Mouse (Mus musculus) hindbrain, embryonic 16.5 days (tissue): ENCODE measurements around the gene Macrod1. TPM values are rescaled to one million over a fixed set of nuclear protein-coding genes. Genes with fewer than 3 reads are reported as not detected.

ENCODE experiments used
- ATAC-seq: fragments of 200-750 bp; cut with Nextera tagmentation; 2 replicates; pipeline ENCODE4 v1.8.0; 2017; ENCODE audit warnings: moderate TSS enrichment, moderate library complexity
- H3K27ac ChIP-seq: fragments of 300-500 bp; sonication (generic); 2 replicates; pipeline ENCODE4 v1.5.1; 2014; ENCODE audit warnings: low read depth, mild to moderate bottlenecking, control low read depth, low read length, moderate library complexity
- H3K27me3 ChIP-seq: fragments of 300-500 bp; sonication (generic); replicated peaks from 2 replicates; pipeline ENCODE4 v1.6.1; 2014; ENCODE audit warnings: low read length; ENCODE audit not compliant: control insufficient read depth, insufficient read depth
- H3K36me3 ChIP-seq: fragments of 300-500 bp; sonication (generic); 2 replicates; pipeline ENCODE4 v1.6.1; 2014; ENCODE audit warnings: mild to moderate bottlenecking, low read length, moderate library complexity, mixed read lengths; ENCODE audit not compliant: control insufficient read depth, insufficient read depth
- H3K4me1 ChIP-seq: fragments of 300-500 bp; sonication (generic); 2 replicates; pipeline ENCODE4 v1.6.1; 2014; ENCODE audit warnings: low read depth, low read length; ENCODE audit not compliant: control insufficient read depth, insufficient read depth
- H3K4me2 ChIP-seq: fragments of 300-500 bp; sonication (generic); 2 replicates; pipeline ENCODE4 v1.6.1; 2014; ENCODE audit warnings: mild to moderate bottlenecking, low read length, control low read depth, moderate library complexity
- H3K4me3 ChIP-seq: fragments of 300-500 bp; sonication (generic); 2 replicates; pipeline ENCODE4 v1.5.1; 2014; ENCODE audit warnings: mild to moderate bottlenecking, low read length, control low read depth, moderate library complexity
- H3K9ac ChIP-seq: fragments of 300-500 bp; sonication (generic); 2 replicates; pipeline ENCODE4 v1.6.1; 2014; ENCODE audit warnings: low read depth, mild to moderate bottlenecking, control low read depth, low read length, moderate library complexity
- H3K9me3 ChIP-seq: fragments of 300-500 bp; sonication (generic); 2 replicates; pipeline ENCODE4 v1.6.1; 2014; ENCODE audit warnings: mild to moderate bottlenecking, low read length, moderate library complexity; ENCODE audit not compliant: control insufficient read depth
- WGBS: fragments of 180-500 bp; shearing (Covaris S2); extraction: QIAGEN DNeasy Blood & Tissue Kit; methylation state at CpG from one replicate; pipeline ENCODE4 v1.1.7; 2014; 5-methylcytosine and 5-hydroxymethylcytosine counted together
- polyA plus RNA-seq: library from polyadenylated mRNA; unstranded; fragments of >200 nt; fragmentation: Nextera tagmentation; extraction: Ambion mirVana; gene quantifications from 2 replicates; pipeline ENCODE4 v1.2.1, GENCODE M21; 2015

The Macrod1 gene
- polyA plus RNA-seq, 1 experiment from 2014 or later, result 6.3 TPM

GRCm38 (mm10) chr19:7139321-7139720 lies 82.7 kb downstream of the Macrod1 start:
- 69% methylated on average over 4 of the region's 4 CpGs for WGBS
- Histone ChIP-seq H3K36me3 (no peaks in the 10 kb centered on the region), H3K4me3 (no peak overlapping the region), H3K27me3 (no peaks in the 10 kb centered on the region; the same call in 1 of the 2 replicates), H3K4me1 (peaks cover 68% of the 10 kb centered on the region), H3K9me3 (no peaks in the 10 kb centered on the region), H3K27ac (no peak overlapping the region), H3K4me2 (no peak overlapping the region), H3K9ac (no peak overlapping the region)
- no peak for ATAC-seq

GRCm38 (mm10) chr19:7140373-7140772 lies 83.8 kb downstream of the Macrod1 start:
- peaks cover 58% of the 10 kb centered on the region for H3K4me1 ChIP-seq
- 29% methylated on average over 6 of the region's 6 CpGs for WGBS
- H3K36me3 ChIP-seq, result no peaks in the 10 kb centered on the region
- H3K4me2 ChIP-seq, result no peak overlapping the region
- no peak overlapping the region for H3K4me3 ChIP-seq
- H3K9me3 ChIP-seq, result no peaks in the 10 kb centered on the region
- peak overlapping the region; percentile 8; the same call in 1 of the 2 replicates for H3K9ac ChIP-seq
- ATAC-seq, result peak; percentile 16; the same call in 1 of the 2 replicates
- H3K27ac ChIP-seq, result peak overlapping the region; percentile 24
- no peaks in the 10 kb centered on the region; the same call in 1 of the 2 replicates for H3K27me3 ChIP-seq

- peak overlapping the region; percentile 32 for H3K9ac ChIP-seq
- no peaks in the 10 kb centered on the region for H3K36me3 ChIP-seq
- no peaks in the 10 kb centered on the region; the same call in none of the 2 replicates for H3K27me3 ChIP-seq
- ATAC-seq, result no peak
- no peak overlapping the region for H3K4me2 ChIP-seq
- H3K4me3 ChIP-seq, result no peak overlapping the region
- no peaks in the 10 kb centered on the region for H3K9me3 ChIP-seq
- peaks cover 52% of the 10 kb centered on the region for H3K4me1 ChIP-seq
- 27% methylated on average over 12 of the region's 12 CpGs for WGBS
- peak overlapping the region; percentile 24; the same call in 1 of the 2 replicates for H3K27ac ChIP-seq
These were observed 84.3 kb downstream of the Macrod1 start for GRCm38 (mm10) chr19:7140856-7141421.

- no peaks in the 10 kb centered on the region for H3K36me3 ChIP-seq
- no peak overlapping the region for H3K27ac ChIP-seq
- ATAC-seq, result no peak
- H3K27me3 ChIP-seq, result no peaks in the 10 kb centered on the region; the same call in none of the 2 replicates
- H3K4me2 ChIP-seq, result no peak overlapping the region
- 33% methylated on average over 5 of the region's 5 CpGs for WGBS
- peaks cover 46% of the 10 kb centered on the region for H3K4me1 ChIP-seq
- no peak overlapping the region for H3K9ac ChIP-seq
- no peak overlapping the region for H3K4me3 ChIP-seq
- H3K9me3 ChIP-seq, result no peaks in the 10 kb centered on the region
These were observed 85.8 kb downstream of the Macrod1 start for GRCm38 (mm10) chr19:7142207-7142915.

- Histone ChIP-seq H3K27me3 (no peaks in the 10 kb centered on the region; the same call in none of the 2 replicates), H3K27ac (peak overlapping the region; percentile 24; the same call in 1 of the 2 replicates), H3K4me2 (peak overlapping the region; percentile 49), H3K36me3 (no peaks in the 10 kb centered on the region), H3K4me3 (peak overlapping the region; percentile 15), H3K4me1 (peaks cover 48% of the 10 kb centered on the region), H3K9me3 (no peaks in the 10 kb centered on the region), H3K9ac (peak overlapping the region; percentile 57)
- ATAC-seq, result 0 out of 2 replicates have a peak, but pooled peaks have one; percentile 10
- under 1% methylated on average over 20 of the region's 20 CpGs for WGBS
These were observed 87.2 kb downstream of the Macrod1 start for GRCm38 (mm10) chr19:7143854-7144253.

GRCm38 (mm10) chr19:7144458-7144857 lies 87.8 kb downstream of the Macrod1 start:
- Histone ChIP-seq H3K9me3 (no peaks in the 10 kb centered on the region), H3K9ac (no peak overlapping the region), H3K36me3 (no peaks in the 10 kb centered on the region), H3K4me1 (peaks cover 49% of the 10 kb centered on the region), H3K27me3 (no peaks in the 10 kb centered on the region; the same call in none of the 2 replicates), H3K4me3 (no peak overlapping the region), H3K27ac (no peak overlapping the region), H3K4me2 (no peak overlapping the region)
- ATAC-seq, result no peak
- 66% methylated on average over 3 of the region's 3 CpGs for WGBS

GRCm38 (mm10) chr19:7146376-7146775 lies 89.8 kb downstream of the Macrod1 start:
- no peak for ATAC-seq
- H3K4me3 ChIP-seq, result no peak overlapping the region
- H3K27me3 ChIP-seq, result no peaks in the 10 kb centered on the region; the same call in none of the 2 replicates
- WGBS, result 59% methylated on average over 13 of the region's 13 CpGs
- H3K4me1 ChIP-seq, result peaks cover 41% of the 10 kb centered on the region
- no peaks in the 10 kb centered on the region for H3K36me3 ChIP-seq
- H3K9me3 ChIP-seq, result no peaks in the 10 kb centered on the region
- no peak overlapping the region for H3K4me2 ChIP-seq
- no peak overlapping the region for H3K27ac ChIP-seq
- H3K9ac ChIP-seq, result no peak overlapping the region

- Histone ChIP-seq H3K4me3 (no peak overlapping the region), H3K27ac (no peak overlapping the region; the same call in 1 of the 2 replicates), H3K27me3 (no peaks in the 10 kb centered on the region; the same call in none of the 2 replicates), H3K9ac (no peak overlapping the region), H3K4me1 (peaks cover 43% of the 10 kb centered on the region), H3K4me2 (no peak overlapping the region), H3K9me3 (no peaks in the 10 kb centered on the region), H3K36me3 (no peaks in the 10 kb centered on the region)
- no peak for ATAC-seq
- 45% methylated on average over 4 of the region's 4 CpGs for WGBS
These were observed 91.5 kb downstream of the Macrod1 start for GRCm38 (mm10) chr19:7148096-7148495.

GRCm38 (mm10) chr19:7148541-7149085 lies 92.0 kb downstream of the Macrod1 start:
- H3K9ac ChIP-seq, result no peak overlapping the region
- H3K4me1 ChIP-seq, result peaks cover 43% of the 10 kb centered on the region
- 49% methylated on average over 8 of the region's 8 CpGs for WGBS
- no peak overlapping the region for H3K4me3 ChIP-seq
- no peaks in the 10 kb centered on the region for H3K36me3 ChIP-seq
- no peaks in the 10 kb centered on the region for H3K9me3 ChIP-seq
- ATAC-seq, result peak; percentile 16; the same call in 1 of the 2 replicates
- no peak overlapping the region; the same call in 1 of the 2 replicates for H3K27ac ChIP-seq
- H3K27me3 ChIP-seq, result no peaks in the 10 kb centered on the region; the same call in none of the 2 replicates
- H3K4me2 ChIP-seq, result no peak overlapping the region
